Mouse (Mus musculus): ENCODE results near the gene Gtf3c2. TPM values are rescaled to one million over a fixed set of nuclear protein-coding genes. Genes with fewer than 3 reads are reported as not detected.

Gtf3c2 gene
- polyA plus RNA-seq, 1 experiment from 2014 or later: 78.2 TPM

GRCm38 (mm10) chr5:31192939-31193630 is 13.1 kb upstream of the Gtf3c2 start, which contains the start of the genes Snx17 and Eif2b4:
TSS of gene Snx17 (plus strand) at chr5:31193227.
TSS of gene Eif2b4 (minus strand) at chr5:31193430.
- H3K4me3 ChIP-seq (ENCODE audit: low read length): peak within 1 kb of the TSS; percentile 99
- under 1% methylated on average over 48 of the region's 48 CpGs for WGBS
- H3K36me3 ChIP-seq (ENCODE audit: control insufficient read depth, insufficient read depth, low read length): peaks cover 60% of the 10 kb centered on the region

GRCm38 (mm10) chr5:31192045-31192938 is 12.3 kb upstream of the Gtf3c2 start:
- Histone ChIP-seq H3K9me3 (ENCODE audit: control insufficient read depth, low read length) (no peaks in the 10 kb centered on the region), H3K27me3 (ENCODE audit: control insufficient read depth, insufficient read depth, low read depth, low read length) (no peaks in the 10 kb centered on the region), H3K9ac (ENCODE audit: low read length) (peak overlapping the region; percentile 93), H3K27ac (ENCODE audit: low read length) (peak overlapping the region; percentile 94), H3K4me1 (replicated peaks; ENCODE audit: control insufficient read depth, insufficient read depth, low read length) (peaks cover 15% of the 10 kb centered on the region), H3K4me3 (ENCODE audit: low read length) (peak overlapping the region; percentile 99), H3K4me2 (ENCODE audit: low read depth, low read length) (peak overlapping the region; percentile 72), H3K36me3 (ENCODE audit: control insufficient read depth, insufficient read depth, low read length) (peaks cover 60% of the 10 kb centered on the region)
- ATAC-seq (ENCODE audit: low read depth): peak; percentile 62
- 10% methylated on average over 42 of the region's 42 CpGs for WGBS

More at GRCm38 (mm10) chr5:31192939-31193630, 13.1 kb upstream of the Gtf3c2 start, which contains the start of the genes Snx17 and Eif2b4:
- Histone ChIP-seq H3K27me3 (ENCODE audit: control insufficient read depth, insufficient read depth, low read depth, low read length) (no peaks in the 10 kb centered on the region), H3K27ac (ENCODE audit: low read length) (peak within 1 kb of the TSS; percentile 94), H3K9ac (ENCODE audit: low read length) (peak within 1 kb of the TSS; percentile 93), H3K4me1 (replicated peaks; ENCODE audit: control insufficient read depth, insufficient read depth, low read length) (peaks cover 15% of the 10 kb centered on the region), H3K4me2 (ENCODE audit: low read depth, low read length) (peak within 1 kb of the TSS; percentile 89), H3K9me3 (ENCODE audit: control insufficient read depth, low read length) (no peaks in the 10 kb centered on the region)
- ATAC-seq (ENCODE audit: low read depth): peak; percentile 99

GRCm38 (mm10) chr5:31190201-31190600 is 10.3 kb upstream of the Gtf3c2 start:
- Histone ChIP-seq H3K27me3 (ENCODE audit: control insufficient read depth, insufficient read depth, low read depth, low read length) (no peaks in the 10 kb centered on the region), H3K9ac (ENCODE audit: low read length) (no peak overlapping the region), H3K4me1 (replicated peaks; ENCODE audit: control insufficient read depth, insufficient read depth, low read length) (peaks cover 15% of the 10 kb centered on the region), H3K9me3 (ENCODE audit: control insufficient read depth, low read length) (no peaks in the 10 kb centered on the region), H3K27ac (ENCODE audit: low read length) (no peak overlapping the region), H3K4me3 (ENCODE audit: low read length) (no peak overlapping the region), H3K4me2 (ENCODE audit: low read depth, low read length) (no peak overlapping the region), H3K36me3 (ENCODE audit: control insufficient read depth, insufficient read depth, low read length) (peaks cover 44% of the 10 kb centered on the region)
- ATAC-seq (ENCODE audit: low read depth): no peak
- WGBS: 85% methylated on average over 9 of the region's 9 CpGs

- Histone ChIP-seq H3K9ac (ENCODE audit: low read length) (no peak overlapping the region), H3K4me1 (replicated peaks; ENCODE audit: control insufficient read depth, insufficient read depth, low read length) (peaks cover 5% of the 10 kb centered on the region; the same call in 1 of the 2 replicates)
Observed at GRCm38 (mm10) chr5:31188223-31188840, 8.4 kb upstream of the Gtf3c2 start.

DNA sequence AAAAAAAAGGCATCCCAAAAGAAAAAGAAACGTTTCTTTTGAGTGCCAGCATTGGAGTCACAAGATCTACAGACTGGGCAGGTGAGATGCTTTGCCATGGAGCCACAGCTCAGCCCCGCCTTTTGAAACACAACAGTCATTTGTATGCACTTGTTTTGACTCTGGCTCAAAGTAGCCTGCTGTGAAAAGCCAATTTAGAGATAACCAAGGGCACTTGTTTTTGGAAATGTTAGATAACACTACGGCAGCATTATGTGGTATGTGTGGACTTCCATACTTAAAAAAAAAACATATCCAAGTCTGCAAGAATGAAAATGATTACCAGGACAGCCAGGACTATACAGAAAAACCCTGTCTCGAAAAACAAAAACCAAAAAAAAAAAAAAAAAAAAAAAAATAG is 3.7 kb upstream of the Gtf3c2 start:
- Histone ChIP-seq H3K9ac (ENCODE audit: low read length) (no peak overlapping the region), H3K4me2 (ENCODE audit: low read depth, low read length) (no peak overlapping the region), H3K27me3 (ENCODE audit: control insufficient read depth, insufficient read depth, low read depth, low read length) (no peaks in the 10 kb centered on the region), H3K27ac (ENCODE audit: low read length) (no peak overlapping the region), H3K9me3 (ENCODE audit: control insufficient read depth, low read length) (no peaks in the 10 kb centered on the region), H3K4me1 (replicated peaks; ENCODE audit: control insufficient read depth, insufficient read depth, low read length) (peaks cover 3% of the 10 kb centered on the region; the same call in 1 of the 2 replicates), H3K4me3 (ENCODE audit: low read length) (no peak overlapping the region), H3K36me3 (ENCODE audit: control insufficient read depth, insufficient read depth, low read length) (peaks cover 19% of the 10 kb centered on the region)
- 42% methylated on average over 4 of the region's 4 CpGs for WGBS
- no peak for ATAC-seq (ENCODE audit: low read depth)

More at GRCm38 (mm10) chr5:31188223-31188840, 8.4 kb upstream of the Gtf3c2 start:
- ATAC-seq (ENCODE audit: low read depth): no peak
- H3K9me3 ChIP-seq (ENCODE audit: control insufficient read depth, low read length): no peaks in the 10 kb centered on the region
- H3K27ac ChIP-seq (ENCODE audit: low read length): no peak overlapping the region
- H3K4me3 ChIP-seq (ENCODE audit: low read length): no peak overlapping the region
- H3K4me2 ChIP-seq (ENCODE audit: low read depth, low read length): no peak overlapping the region
- no peaks in the 10 kb centered on the region for H3K27me3 ChIP-seq (ENCODE audit: control insufficient read depth, insufficient read depth, low read depth, low read length)
- peaks cover 37% of the 10 kb centered on the region for H3K36me3 ChIP-seq (ENCODE audit: control insufficient read depth, insufficient read depth, low read length)
- WGBS: 75% methylated on average over 4 of the region's 4 CpGs

DNA sequence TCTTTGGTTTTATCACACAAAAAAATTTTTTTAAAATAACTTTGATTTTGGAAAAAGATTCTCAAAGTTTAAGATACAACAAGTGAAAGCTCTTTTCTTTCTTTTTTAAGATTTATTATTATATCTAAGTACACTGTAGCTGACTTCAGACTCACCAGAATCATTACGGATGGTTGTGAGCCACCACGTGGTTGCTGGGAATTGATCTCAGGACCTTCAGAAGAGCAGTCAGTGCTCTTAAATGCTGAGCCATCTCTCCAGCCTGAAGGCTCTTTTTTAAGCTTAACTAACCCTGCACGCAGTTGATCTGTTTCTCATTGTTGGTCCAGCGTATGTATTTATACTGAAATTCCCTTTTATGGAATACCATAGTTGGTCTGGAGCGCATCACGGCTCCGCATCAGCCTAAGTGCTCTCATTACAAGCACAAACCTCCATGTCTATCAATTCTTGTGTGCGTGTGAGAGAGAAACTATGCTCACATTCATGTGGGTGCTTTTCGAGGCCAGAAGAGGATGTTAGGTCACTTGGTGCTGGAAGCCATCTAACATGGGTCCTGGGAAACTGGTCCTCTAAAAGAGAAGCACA is 1.3 kb upstream of the Gtf3c2 start:
- Histone ChIP-seq H3K27ac (ENCODE audit: low read length) (no peak overlapping the region), H3K9me3 (ENCODE audit: control insufficient read depth, low read length) (no peaks in the 10 kb centered on the region), H3K4me3 (ENCODE audit: low read length) (no peak overlapping the region), H3K9ac (ENCODE audit: low read length) (no peak overlapping the region), H3K36me3 (ENCODE audit: control insufficient read depth, insufficient read depth, low read length) (no peaks in the 10 kb centered on the region), H3K27me3 (ENCODE audit: control insufficient read depth, insufficient read depth, low read depth, low read length) (no peaks in the 10 kb centered on the region), H3K4me1 (replicated peaks; ENCODE audit: control insufficient read depth, insufficient read depth, low read length) (peaks cover 8% of the 10 kb centered on the region), H3K4me2 (ENCODE audit: low read depth, low read length) (no peak overlapping the region)
- no peak for ATAC-seq (ENCODE audit: low read depth)
- 91% methylated on average over 9 of the region's 9 CpGs for WGBS

GRCm38 (mm10) chr5:31179301-31179765 is 611 bp downstream of the Gtf3c2 start:
- peak overlapping the region; percentile 87 for H3K4me2 ChIP-seq (ENCODE audit: low read depth, low read length)
- 0% methylated on average over 25 of the region's 25 CpGs for WGBS
- ATAC-seq (ENCODE audit: low read depth): peak; percentile 66

GRCm38 (mm10) chr5:31168630-31169029 is 11.3 kb downstream of the Gtf3c2 start:
- Histone ChIP-seq H3K4me2 (ENCODE audit: low read depth, low read length) (no peak overlapping the region), H3K4me3 (ENCODE audit: low read length) (no peak overlapping the region), H3K27ac (ENCODE audit: low read length) (no peak overlapping the region), H3K9ac (ENCODE audit: low read length) (no peak overlapping the region), H3K36me3 (ENCODE audit: control insufficient read depth, insufficient read depth, low read length) (peaks cover 59% of the 10 kb centered on the region), H3K4me1 (replicated peaks; ENCODE audit: control insufficient read depth, insufficient read depth, low read length) (no peaks in the 10 kb centered on the region), H3K27me3 (ENCODE audit: control insufficient read depth, insufficient read depth, low read depth, low read length) (no peaks in the 10 kb centered on the region), H3K9me3 (ENCODE audit: control insufficient read depth, low read length) (no peaks in the 10 kb centered on the region)
- no peak for ATAC-seq (ENCODE audit: low read depth)
- 79% methylated on average over 4 of the region's 4 CpGs for WGBS

More at GRCm38 (mm10) chr5:31179301-31179765, 611 bp downstream of the Gtf3c2 start:
- H3K9me3 ChIP-seq (ENCODE audit: control insufficient read depth, low read length): no peaks in the 10 kb centered on the region
- H3K4me3 ChIP-seq (ENCODE audit: low read length): peak overlapping the region; percentile 97
- H3K9ac ChIP-seq (ENCODE audit: low read length): peak overlapping the region; percentile 82
- peaks cover 8% of the 10 kb centered on the region for H3K4me1 ChIP-seq (replicated peaks; ENCODE audit: control insufficient read depth, insufficient read depth, low read length)
- H3K27me3 ChIP-seq (ENCODE audit: control insufficient read depth, insufficient read depth, low read depth, low read length): no peaks in the 10 kb centered on the region
- H3K36me3 ChIP-seq (ENCODE audit: control insufficient read depth, insufficient read depth, low read length): no peaks in the 10 kb centered on the region
- peak overlapping the region; percentile 100 for H3K27ac ChIP-seq (ENCODE audit: low read length)
